Mouse (Mus musculus) hindbrain, embryonic 14.5 days (tissue): ENCODE measurements at regions not wholly inside any gene's neighbourhood (a gene's known extent, or its start where the extent isn't known, plus 50 kb on each side); places are given as distances from the start of the nearest gene placed in this dataset.

ENCODE experiments used
- ATAC-seq: fragments of 200-750 bp; cut with Nextera tagmentation; 2 replicates; pipeline ENCODE4 v1.8.0; 2017; ENCODE audit warnings: moderate number of reproducible peaks, mild to moderate bottlenecking, moderate TSS enrichment, moderate library complexity; ENCODE audit not compliant: low FRiP score
- DNase-seq: peaks from one replicate; pipeline ENCODE4 v3.0.0-alpha.2; 2015; ENCODE audit warnings: low spot score
- H3K27ac ChIP-seq: fragments of 300-500 bp; sonication (generic); 2 replicates; pipeline ENCODE4 v1.5.1; 2014; ENCODE audit warnings: mild to moderate bottlenecking, moderate library complexity
- H3K27me3 ChIP-seq: fragments of 300-500 bp; sonication (generic); 2 replicates; pipeline ENCODE4 v1.6.1; 2014; ENCODE audit warnings: mild to moderate bottlenecking, low read length, mixed read lengths; ENCODE audit not compliant: control insufficient read depth, insufficient read depth
- H3K36me3 ChIP-seq: fragments of 300-500 bp; sonication (generic); replicated peaks from 2 replicates; pipeline ENCODE4 v1.6.1; 2014; ENCODE audit not compliant: control insufficient read depth, insufficient read depth
- H3K4me1 ChIP-seq: fragments of 300-500 bp; sonication (generic); replicated peaks from 2 replicates; pipeline ENCODE4 v1.6.1; 2014; ENCODE audit warnings: antibody characterized with exemption, low read length, mixed read lengths; ENCODE audit not compliant: control insufficient read depth, insufficient read depth
- H3K4me2 ChIP-seq: fragments of 300-500 bp; sonication (generic); replicated peaks from 2 replicates; pipeline ENCODE4 v1.6.1; 2014; ENCODE audit warnings: mild to moderate bottlenecking, moderate library complexity
- H3K4me3 ChIP-seq: fragments of 300-500 bp; sonication (generic); replicated peaks from 2 replicates; pipeline ENCODE4 v1.5.1; 2014; ENCODE audit warnings: mild to moderate bottlenecking, low read length
- H3K9ac ChIP-seq: fragments of 300-500 bp; sonication (generic); 2 replicates; pipeline ENCODE4 v1.6.1; 2014
- H3K9me3 ChIP-seq: fragments of 300-500 bp; sonication (generic); 2 replicates; pipeline ENCODE4 v1.6.1; 2016; ENCODE audit warnings: low read length; ENCODE audit not compliant: control insufficient read depth
- WGBS: fragments of 180-500 bp; shearing (Covaris S2); extraction: QIAGEN DNeasy Blood & Tissue Kit; methylation state at CpG from one replicate; pipeline ENCODE4 v1.1.7; 2014; 5-methylcytosine and 5-hydroxymethylcytosine counted together

- H3K9me3 ChIP-seq, result no peaks in the 10 kb centered on the region
- no peak overlapping the region for H3K9ac ChIP-seq
- DNase-seq (no peak), ATAC-seq (no peak)
- H3K27me3 ChIP-seq, result no peaks in the 10 kb centered on the region
- H3K27ac ChIP-seq, result no peak overlapping the region
- no peak overlapping the region for H3K4me3 ChIP-seq
- WGBS, result 83% methylated on average over 5 of the region's 5 CpGs
- H3K4me1 ChIP-seq, result 0 out of 2 replicates have a peak, but pooled peaks cover 6% of the 10 kb centered on the region
- no peak overlapping the region for H3K4me2 ChIP-seq
- H3K36me3 ChIP-seq, result no peaks in the 10 kb centered on the region
These were observed 136.5 kb downstream of the Sec61b start for GRCm38 (mm10) chr4:47610913-47611312.

DNA sequence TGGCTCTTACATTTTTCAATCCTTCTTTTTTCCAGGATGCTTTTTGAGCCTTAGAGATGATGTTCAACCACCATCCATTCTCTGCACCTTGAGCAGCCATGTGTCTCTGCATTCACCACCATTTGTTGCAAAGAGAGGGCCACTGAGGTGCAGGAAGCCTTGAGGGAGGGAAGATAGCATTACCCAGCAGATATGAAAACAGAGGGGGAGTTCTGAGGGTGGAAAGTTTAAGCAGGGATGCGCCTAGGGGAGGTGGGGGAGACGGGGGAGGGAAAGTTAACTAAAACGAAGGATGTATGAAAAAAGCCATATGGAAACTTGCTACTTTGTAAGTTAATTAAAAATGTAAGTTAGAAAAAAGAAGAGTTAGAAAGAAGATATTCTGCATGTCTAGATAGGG is 142.1 kb downstream of the Sec61b start:
- ATAC-seq, result no peak

GRCm38 (mm10) chr4:47620700-47621099 is 146.2 kb downstream of the Sec61b start:
- H3K4me1 ChIP-seq, result no peaks in the 10 kb centered on the region
- H3K4me2 ChIP-seq, result no peak overlapping the region
- H3K27me3 ChIP-seq, result no peaks in the 10 kb centered on the region
- ATAC-seq (no peak), DNase-seq (no peak)
- H3K9ac ChIP-seq, result no peak overlapping the region
- no peaks in the 10 kb centered on the region for H3K9me3 ChIP-seq
- H3K4me3 ChIP-seq, result no peak overlapping the region
- WGBS, result 90% methylated on average over 3 of the region's 3 CpGs
- no peaks in the 10 kb centered on the region for H3K36me3 ChIP-seq
- no peak overlapping the region for H3K27ac ChIP-seq

More for the DNA sequence above, 142.1 kb downstream of the Sec61b start:
- no peaks in the 10 kb centered on the region for H3K36me3 ChIP-seq
- no peak for DNase-seq
- H3K4me2 ChIP-seq, result no peak overlapping the region
- no peaks in the 10 kb centered on the region for H3K9me3 ChIP-seq
- 92% methylated on average over 3 of the region's 3 CpGs for WGBS
- no peak overlapping the region for H3K27ac ChIP-seq
- no peak overlapping the region for H3K9ac ChIP-seq
- no peaks in the 10 kb centered on the region for H3K27me3 ChIP-seq
- no peak overlapping the region for H3K4me3 ChIP-seq
- no peaks in the 10 kb centered on the region for H3K4me1 ChIP-seq

DNA sequence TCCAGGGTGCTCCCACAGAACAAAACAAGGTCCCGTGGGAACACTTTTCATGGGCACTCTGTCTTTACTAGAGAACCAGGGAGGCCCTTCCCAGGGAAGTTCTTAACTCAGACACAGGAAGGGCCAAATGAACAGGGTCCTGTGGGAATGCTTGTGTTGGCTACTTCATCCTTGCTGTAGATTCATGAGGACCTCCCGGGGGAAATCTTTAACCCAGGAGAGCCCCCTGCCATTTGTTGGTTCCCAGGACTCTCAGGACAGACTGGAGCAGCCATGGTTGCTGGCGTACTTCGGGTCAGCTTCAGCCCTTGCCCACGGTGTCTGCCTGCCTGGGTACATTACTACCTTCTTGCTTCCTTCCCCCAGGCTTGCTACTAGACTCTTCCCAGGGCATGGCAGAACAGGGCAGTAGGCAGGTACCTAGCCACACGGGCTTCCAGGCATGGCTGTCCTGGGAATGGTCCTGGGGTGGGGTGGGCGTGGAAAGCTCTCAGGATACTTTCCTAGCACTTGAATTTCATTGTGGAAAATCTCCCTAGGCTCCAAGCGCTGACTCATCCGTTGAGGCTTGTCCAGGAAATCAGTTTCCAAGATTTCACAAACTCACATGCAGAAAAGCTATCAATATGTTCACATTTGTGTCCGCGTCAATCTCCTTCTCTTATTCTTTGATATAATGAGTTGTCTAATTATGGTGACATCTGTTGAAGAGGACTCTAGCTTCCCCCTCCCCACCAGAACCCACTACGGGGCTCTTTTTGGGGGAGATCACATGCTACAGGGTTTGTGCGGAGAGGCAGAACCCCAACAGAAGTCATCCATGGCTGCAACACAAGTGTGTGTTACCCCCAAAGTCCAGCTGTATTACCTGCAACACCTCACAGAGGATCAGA is 148.6 kb downstream of the Sec61b start:
- Histone ChIP-seq H3K27ac (no peak overlapping the region), H3K4me3 (no peak overlapping the region), H3K36me3 (no peaks in the 10 kb centered on the region), H3K4me1 (no peaks in the 10 kb centered on the region), H3K9me3 (no peaks in the 10 kb centered on the region), H3K9ac (no peak overlapping the region), H3K4me2 (no peak overlapping the region), H3K27me3 (no peaks in the 10 kb centered on the region)
- WGBS, result 91% methylated on average over 13 of the region's 13 CpGs
- ATAC-seq (no peak), DNase-seq (no peak)

DNA sequence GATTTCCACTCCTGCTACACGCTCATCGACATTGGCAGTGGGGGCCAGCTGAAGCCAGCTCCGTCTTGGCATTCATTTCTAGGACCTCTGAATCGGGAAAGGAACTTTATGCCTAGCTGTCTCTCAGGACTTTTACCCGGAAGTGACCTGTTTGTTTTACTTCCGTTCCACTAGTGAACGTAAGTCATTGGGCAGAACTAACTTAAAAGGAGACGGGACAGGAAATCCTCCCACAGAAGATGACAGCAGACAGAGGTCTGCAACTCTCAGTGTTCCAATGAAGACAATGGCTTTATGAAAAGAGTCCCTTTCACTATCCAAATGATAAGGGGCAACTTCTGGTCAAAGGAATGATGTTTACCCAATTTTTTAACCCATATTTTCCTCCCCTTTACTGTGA is 155.5 kb downstream of the Sec61b start:
- Histone ChIP-seq H3K4me2 (no peak overlapping the region), H3K9me3 (no peaks in the 10 kb centered on the region), H3K4me1 (no peaks in the 10 kb centered on the region), H3K27me3 (no peaks in the 10 kb centered on the region), H3K27ac (no peak overlapping the region), H3K4me3 (no peak overlapping the region), H3K36me3 (no peaks in the 10 kb centered on the region), H3K9ac (no peak overlapping the region)
- 76% methylated on average over 8 of the region's 8 CpGs for WGBS
- DNase-seq (no peak), ATAC-seq (no peak)

GRCm38 (mm10) chr4:47630427-47630826 is 156.0 kb downstream of the Sec61b start:
- Histone ChIP-seq H3K4me1 (no peaks in the 10 kb centered on the region), H3K9me3 (no peaks in the 10 kb centered on the region), H3K27ac (no peak overlapping the region), H3K4me3 (no peak overlapping the region), H3K36me3 (no peaks in the 10 kb centered on the region), H3K9ac (no peak overlapping the region), H3K4me2 (no peak overlapping the region), H3K27me3 (no peaks in the 10 kb centered on the region)
- DNase-seq (no peak), ATAC-seq (no peak)
- WGBS, result 64% methylated on average over 1 of the region's 1 CpGs

GRCm38 (mm10) chr4:47638876-47639494 is 164.5 kb downstream of the Sec61b start:
- ATAC-seq (peak; percentile 48; the same call in 1 of the 2 replicates), DNase-seq (no peak)
- H3K27ac ChIP-seq, result no peak overlapping the region
- H3K9me3 ChIP-seq, result no peaks in the 10 kb centered on the region
- H3K27me3 ChIP-seq, result no peaks in the 10 kb centered on the region
- no peak overlapping the region for H3K9ac ChIP-seq
- no peaks in the 10 kb centered on the region for H3K4me1 ChIP-seq
- H3K4me3 ChIP-seq, result no peak overlapping the region
- H3K36me3 ChIP-seq, result no peaks in the 10 kb centered on the region
- H3K4me2 ChIP-seq, result no peak overlapping the region
- WGBS, result 46% methylated on average over 10 of the region's 10 CpGs

DNA sequence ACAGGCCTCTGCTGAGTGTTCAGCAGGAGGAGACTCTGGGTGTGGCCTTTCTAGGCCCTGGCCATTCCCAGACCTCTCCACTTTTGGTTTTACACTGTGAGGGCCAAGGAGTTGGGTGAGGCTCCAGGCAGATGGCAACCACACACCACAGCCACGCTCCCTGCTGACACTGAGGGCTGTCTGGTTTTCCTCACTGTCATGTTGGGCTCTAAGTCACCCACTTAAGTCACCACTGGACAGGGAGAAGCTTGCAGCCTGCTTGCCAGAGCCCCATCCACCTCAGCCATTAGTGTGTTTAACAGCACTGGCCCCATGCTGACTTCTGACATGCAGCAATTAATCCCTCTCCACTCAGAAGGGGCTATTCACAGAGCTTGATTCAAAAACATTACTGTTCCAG is 170.6 kb downstream of the Sec61b start:
- Histone ChIP-seq H3K27me3 (no peaks in the 10 kb centered on the region), H3K9me3 (no peaks in the 10 kb centered on the region), H3K4me3 (no peak overlapping the region), H3K27ac (no peak overlapping the region), H3K9ac (no peak overlapping the region), H3K4me2 (no peak overlapping the region), H3K4me1 (no peaks in the 10 kb centered on the region), H3K36me3 (no peaks in the 10 kb centered on the region)
- peak; percentile 31; the same call in 1 of the 2 replicates for ATAC-seq
- WGBS, result 62% methylated on average over 1 of the region's 1 CpGs
- no peak for DNase-seq

GRCm38 (mm10) chr4:47648701-47649100 is 174.2 kb downstream of the Sec61b start:
- WGBS, result 61% methylated on average over 8 of the region's 8 CpGs
- Histone ChIP-seq H3K4me1 (peaks cover 6% of the 10 kb centered on the region; the same call in 1 of the 2 replicates), H3K36me3 (no peaks in the 10 kb centered on the region), H3K9ac (no peak overlapping the region), H3K4me2 (no peak overlapping the region), H3K27ac (no peak overlapping the region), H3K9me3 (no peaks in the 10 kb centered on the region), H3K27me3 (no peaks in the 10 kb centered on the region), H3K4me3 (no peak overlapping the region)
- ATAC-seq (no peak), DNase-seq (no peak)
